Mouse (Mus musculus) testis, adult 2 months (tissue): ENCODE results near the gene Senp1. TPM values are rescaled to one million over a fixed set of nuclear protein-coding genes. Genes with fewer than 3 reads are reported as not detected.
A peak's percentile ranks its signal among the peaks of the same experiment; 100 is the strongest.

Experiments
- H3K27ac ChIP-seq: fragments of 200-500 bp; 2 replicates; pipeline ENCODE4 v1.5.1; 2012; ENCODE audit warnings: low read depth, low read length; ENCODE audit not compliant: control insufficient read depth, insufficient read depth
- H3K27me3 ChIP-seq: fragments of 200-500 bp; 2 replicates; pipeline ENCODE4 v1.6.1; 2012; ENCODE audit warnings: mild to moderate bottlenecking, low read length, moderate library complexity; ENCODE audit not compliant: control insufficient read depth, insufficient read depth
- H3K36me3 ChIP-seq: fragments of 200-500 bp; 2 replicates; pipeline ENCODE4 v1.6.1; 2012; ENCODE audit warnings: mild to moderate bottlenecking, low read length; ENCODE audit not compliant: control insufficient read depth, insufficient read depth
- H3K4me1 ChIP-seq: fragments of 200-500 bp; 2 replicates; pipeline ENCODE4 v1.6.1; 2012; ENCODE audit warnings: low read length; ENCODE audit not compliant: control insufficient read depth, insufficient read depth
- H3K4me3 ChIP-seq: fragments of 200-500 bp; 2 replicates; pipeline ENCODE4 v1.5.1; 2012; ENCODE audit warnings: low read depth, mild to moderate bottlenecking, low read length, moderate library complexity, mixed read lengths; ENCODE audit not compliant: control insufficient read depth
- CTCF ChIP-seq: fragments of 200-500 bp; IDR thresholded peaks from 2 replicates; pipeline ENCODE4 v1.5.1; 2012; ENCODE audit warnings: low read depth, mild to moderate bottlenecking, inconsistent platforms, low read length, moderate library complexity; ENCODE audit not compliant: control insufficient read depth, insufficient read depth, insufficient replicate concordance
- POLR2A ChIP-seq: fragments of 200-500 bp; IDR thresholded peaks from 2 replicates; pipeline ENCODE4 v1.6.1; 2012; ENCODE audit warnings: low read depth, mild to moderate bottlenecking, inconsistent platforms, low read length, moderate library complexity; ENCODE audit not compliant: control insufficient read depth
- polyA plus RNA-seq: library from polyadenylated mRNA; depleted of rRNA; stranded (reverse); fragments of >200 nt; gene quantifications from 2 replicates; pipeline ENCODE4 v1.2.3, GENCODE M21; 2012

Gene Senp1
- polyA plus RNA-seq, 1 experiment, result 27.3 TPM

- H3K27me3 ChIP-seq, result no peaks in the 10 kb centered on the region
- no peak overlapping the region for H3K27ac ChIP-seq
- H3K4me1 ChIP-seq, result no peaks in the 10 kb centered on the region
- no peak overlapping the region for H3K4me3 ChIP-seq
- no peak for TF ChIP-seq CTCF
- no peak for TF ChIP-seq POLR2A
- H3K36me3 ChIP-seq, result peaks cover 2% of the 10 kb centered on the region
Observed at GRCm38 (mm10) chr15:98070376-98070775, 23.2 kb downstream of the Senp1 start.

GRCm38 (mm10) chr15:98069566-98070245 lies 23.8 kb downstream of the Senp1 start:
- no peaks in the 10 kb centered on the region for H3K4me1 ChIP-seq
- H3K36me3 ChIP-seq, result no peaks in the 10 kb centered on the region; the same call in 1 of the 2 replicates
- no peaks in the 10 kb centered on the region for H3K27me3 ChIP-seq
- H3K4me3 ChIP-seq, result no peak overlapping the region
- no peak overlapping the region for H3K27ac ChIP-seq
- TF ChIP-seq CTCF (no peak), POLR2A (no peak)

GRCm38 (mm10) chr15:98068506-98068905 lies 25.0 kb downstream of the Senp1 start:
- no peaks in the 10 kb centered on the region for H3K27me3 ChIP-seq
- TF ChIP-seq CTCF (no peak), POLR2A (no peak)
- H3K36me3 ChIP-seq, result no peaks in the 10 kb centered on the region; the same call in 1 of the 2 replicates
- no peak overlapping the region for H3K4me3 ChIP-seq
- no peak overlapping the region for H3K27ac ChIP-seq
- no peaks in the 10 kb centered on the region for H3K4me1 ChIP-seq

- Histone ChIP-seq H3K4me3 (no peak overlapping the region), H3K27me3 (no peaks in the 10 kb centered on the region), H3K4me1 (no peaks in the 10 kb centered on the region), H3K27ac (peak overlapping the region; percentile 27; the same call in 1 of the 2 replicates), H3K36me3 (no peaks in the 10 kb centered on the region; the same call in 1 of the 2 replicates)
- TF ChIP-seq CTCF (no peak), POLR2A (no peak)
Observed at GRCm38 (mm10) chr15:98067492-98067891, 26.1 kb downstream of the Senp1 start.

- Histone ChIP-seq H3K4me1 (no peaks in the 10 kb centered on the region), H3K27ac (no peak overlapping the region), H3K27me3 (no peaks in the 10 kb centered on the region), H3K4me3 (no peak overlapping the region), H3K36me3 (no peaks in the 10 kb centered on the region; the same call in 1 of the 2 replicates)
- no peak for TF ChIP-seq POLR2A
- TF ChIP-seq CTCF, result no peak
Observed at GRCm38 (mm10) chr15:98066602-98067001, 26.9 kb downstream of the Senp1 start.

GRCm38 (mm10) chr15:98065881-98066280 lies 27.7 kb downstream of the Senp1 start:
- TF ChIP-seq POLR2A, result no peak
- TF ChIP-seq CTCF, result no peak
- no peaks in the 10 kb centered on the region for H3K4me1 ChIP-seq
- H3K4me3 ChIP-seq, result no peak overlapping the region
- no peaks in the 10 kb centered on the region for H3K27me3 ChIP-seq
- no peak overlapping the region for H3K27ac ChIP-seq
- H3K36me3 ChIP-seq, result no peaks in the 10 kb centered on the region; the same call in 1 of the 2 replicates

- peaks cover 6% of the 10 kb centered on the region for H3K36me3 ChIP-seq
- TF ChIP-seq CTCF (no peak; the same call in 1 of the 2 replicates), POLR2A (no peak)
- no peak overlapping the region for H3K27ac ChIP-seq
- H3K4me1 ChIP-seq, result no peaks in the 10 kb centered on the region
- no peaks in the 10 kb centered on the region for H3K27me3 ChIP-seq
- H3K4me3 ChIP-seq, result no peak overlapping the region
Observed at GRCm38 (mm10) chr15:98055246-98055645, 38.3 kb downstream of the Senp1 start.
